Mouse (Mus musculus) neutrophil, adult 65 days (primary cell): ENCODE measurements around the gene Zfp433. TPM values are rescaled to one million over a fixed set of nuclear protein-coding genes. Genes with fewer than 3 reads are reported as not detected.

Experiments
- total RNA-seq: library from RNA; stranded (reverse); gene quantifications from 2 replicates; pipeline ENCODE4 v1.2.4, GENCODE M21; 2023

Zfp433 gene
- total RNA-seq: 1.5 and 5.1 TPM in 2 replicates

GRCm38 (mm10) chr10:81704531-81705301 lies at the start of gene Zfp433:
Gene Zfp433, plus strand, starts transcription at chr10:81704825.

GRCm38 (mm10) chr10:81770506-81771403 lies 66.1 kb downstream of the Zfp433 start, which contains the start of gene Gm3055:
Gene Gm3055, minus strand, starts transcription at chr10:81771161.

Other genes starting within 250 kb of the Zfp433 start
- 60.2 and 61.9 TPM in 2 replicates for gene Nfic, start 249.2 kb upstream of the Zfp433 start, total RNA-seq
- not detected in 2 replicates for gene Celf5, start 222.1 kb upstream of the Zfp433 start, total RNA-seq
- gene Ncln, start 208.4 kb upstream of the Zfp433 start, total RNA-seq: 94.5 and 145 TPM in 2 replicates
- 74.1 and 98.5 TPM in 2 replicates for gene S1pr4, start 204.7 kb upstream of the Zfp433 start, total RNA-seq
- gene Gna15, start 180.6 kb upstream of the Zfp433 start, total RNA-seq: 27.7 and 31.6 TPM in 2 replicates
- 6.3 and 7.7 TPM in 2 replicates for gene Gna11, start 159.6 kb upstream of the Zfp433 start, total RNA-seq
- gene Aes, start 145.3 kb upstream of the Zfp433 start, total RNA-seq: 259 and 315 TPM in 2 replicates
- gene Tle2, start 130.3 kb upstream of the Zfp433 start, total RNA-seq: 0.95 and 1.5 TPM in 2 replicates
- gene Tle6, start 103.8 kb upstream of the Zfp433 start, total RNA-seq: 2.5 and 3.8 TPM in 2 replicates
- 0.69 and 0.82 TPM in 2 replicates for gene BC025920, start 98.6 kb upstream of the Zfp433 start, total RNA-seq
- gene Sirt6, start 77.0 kb upstream of the Zfp433 start, total RNA-seq: 9.8 and 10.9 TPM in 2 replicates
- 0.25 and 0.52 TPM in 2 replicates for gene Ankrd24, start 76.3 kb upstream of the Zfp433 start, total RNA-seq
- 0.35 TPM in 1 of 2 replicates, not detected in the other for gene Gm10778, start 55.8 kb upstream of the Zfp433 start, total RNA-seq
- not detected in 2 replicates for gene Gm3055, start 66.3 kb downstream of the Zfp433 start, total RNA-seq
- 0.38 and 0.39 TPM in 2 replicates for gene Gm4767, start 107.4 kb downstream of the Zfp433 start, total RNA-seq
- gene Gm32687, start 159.1 kb downstream of the Zfp433 start, total RNA-seq: 1.3 TPM in 1 of 2 replicates, not detected in the other
- 0.28 and 0.32 TPM in 2 replicates for gene Zfp781, start 225.7 kb downstream of the Zfp433 start, total RNA-seq